Mouse (Mus musculus) myocyte (in vitro differentiated cells): ENCODE measurements around the gene Mrm2.

Experiments used
- MAX ChIP-seq: IDR thresholded peaks from one replicate; pipeline ENCODE4 v1.6.1; 2011; ENCODE audit warnings: low read depth, mild to moderate bottlenecking, control low read depth
- MYOD1 ChIP-seq, 3 experiments: IDR thresholded peaks; one replicate each; pipeline ENCODE4 v1.6.1; 2011; ENCODE audit warnings: control low read depth in 2 of 3, low read depth in 2 of 3, mild to moderate bottlenecking in 2 of 3, moderate library complexity in 1 of 3; ENCODE audit not compliant: insufficient read length in 2 of 3, control insufficient read depth in 1 of 3
- MYOG ChIP-seq, 3 experiments: IDR thresholded peaks; one replicate each; pipeline ENCODE4 v1.6.1; 2011; ENCODE audit warnings: control low read depth in 2 of 3, low read depth in 2 of 3, mild to moderate bottlenecking in 2 of 3; ENCODE audit not compliant: insufficient read length in 2 of 3, control insufficient read depth in 1 of 3, insufficient read depth in 1 of 3
- POLR2A ChIP-seq: IDR thresholded peaks from one replicate; pipeline ENCODE4 v1.6.1; 2011; ENCODE audit warnings: low read depth, mild to moderate bottlenecking, control low read depth, moderate library complexity; ENCODE audit not compliant: insufficient read length
- POLR2AphosphoS2 ChIP-seq: IDR thresholded peaks from one replicate; pipeline ENCODE4 v1.6.1; 2011; ENCODE audit warnings: low read depth, control low read depth; ENCODE audit not compliant: insufficient read length
- TCF12 ChIP-seq: IDR thresholded peaks from one replicate; pipeline ENCODE4 v1.6.1; 2011; ENCODE audit warnings: mild to moderate bottlenecking, control low read depth; ENCODE audit not compliant: poor library complexity, insufficient read depth, severe bottlenecking
- USF1 ChIP-seq: IDR thresholded peaks from one replicate; pipeline ENCODE4 v1.6.1; 2011; ENCODE audit warnings: low read depth, mild to moderate bottlenecking, control low read depth, moderate library complexity

DNA sequence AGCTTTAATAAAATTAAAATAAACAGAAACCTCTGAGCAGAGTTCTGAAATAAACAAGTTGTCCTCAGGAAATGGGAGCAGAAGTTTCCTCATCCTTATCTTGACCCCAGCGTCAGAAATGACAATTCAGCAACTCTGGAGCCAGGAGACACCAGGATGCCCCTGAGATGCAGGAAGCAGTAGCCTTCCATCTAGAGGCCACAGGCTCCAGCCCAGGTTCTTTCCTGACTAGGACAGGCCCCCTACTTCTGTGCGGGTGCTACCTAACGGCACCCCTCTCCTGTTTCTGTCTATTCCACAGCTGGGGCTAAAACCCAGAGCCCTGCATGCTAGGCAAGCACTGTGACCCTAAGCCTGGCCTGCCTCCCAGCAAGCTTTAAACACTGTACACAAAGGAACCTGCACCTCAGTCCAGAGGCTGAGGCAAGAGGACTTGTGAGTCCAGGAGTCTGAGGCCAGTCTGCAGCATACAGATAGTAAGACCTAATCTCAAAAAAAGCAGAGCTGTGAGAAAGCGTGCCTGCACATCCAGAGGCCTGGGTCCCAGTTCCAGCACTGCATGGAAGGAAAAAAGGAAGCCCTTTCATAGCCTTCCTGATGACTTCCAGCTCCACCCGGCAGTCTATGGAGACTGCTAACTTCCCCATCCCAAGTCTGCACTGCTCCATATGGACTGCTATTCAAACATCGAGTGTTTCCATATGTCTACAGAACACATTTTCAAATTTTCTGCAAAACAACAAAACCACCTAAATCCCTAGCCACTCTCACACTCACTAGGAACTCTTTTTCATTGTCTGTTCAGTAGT is 39.0 kb upstream of the Mrm2 start:
- TF ChIP-seq POLR2A: no peak
- no peak for TF ChIP-seq MYOG (IDR thresholded peaks at IDR 0.05; ENCODE audit: control insufficient read depth in 1 of 3, insufficient read depth in 1 of 3, insufficient read length in 2 of 3, low read depth in 2 of 3)
- TF ChIP-seq USF1: no peak
- TF ChIP-seq POLR2AphosphoS2: no peak
- no peak for TF ChIP-seq MAX
- TF ChIP-seq TCF12: no peak
- TF ChIP-seq MYOD1 (IDR thresholded peaks at IDR 0.05; ENCODE audit: control insufficient read depth in 1 of 3, insufficient read length in 2 of 3, low read depth in 2 of 3): no peak
